Comparison of ENCODE assay signal across 35 mouse cellular contexts in the genomic region with DNA sequence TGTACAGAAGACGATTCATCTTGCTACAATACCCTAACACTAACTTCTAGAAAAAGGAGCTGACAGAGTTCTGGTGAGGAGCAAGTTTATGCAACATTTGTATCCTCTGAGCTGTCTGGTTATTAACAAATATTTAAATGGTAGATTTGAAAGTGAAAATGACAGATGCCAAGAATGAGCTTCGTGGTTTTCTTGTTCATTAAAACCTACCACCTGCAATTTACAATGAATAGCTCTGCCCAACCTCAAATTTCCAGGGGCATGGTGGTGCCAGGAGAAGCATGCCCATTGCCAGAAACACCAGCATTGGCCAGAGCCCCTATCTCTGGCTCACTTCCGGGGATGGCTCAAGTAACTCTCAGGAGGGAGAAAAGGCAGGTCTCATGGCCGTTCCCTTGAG. TPM values are rescaled to one million over a fixed set of nuclear protein-coding genes. Genes with fewer than 3 reads are reported as not detected.
"Had no signal": no experiment of that assay in that cellular context is flagged by ENCODE, and none has a peak within 500 bp of the region (broad histone marks: within the 10 kb centered on the region; RNA-seq: fewer than 3 reads in every experiment).

No protein-coding gene starts in this region.

- H3K9ac ChIP-seq: heart, embryonic 12.5 days; heart, embryonic 13.5 days; heart, embryonic 15.5 days; hindbrain, embryonic 12.5 days; hindbrain, embryonic 14.5 days; hindbrain, embryonic 15.5 days; intestine, embryonic 15.5 days; kidney, embryonic 15.5 days had no signal

- H3K4me1 ChIP-seq: heart, embryonic 10.5 days; heart, embryonic 12.5 days; heart, embryonic 13.5 days; heart, embryonic 15.5 days; hindbrain, embryonic 10.5 days; hindbrain, embryonic 12.5 days; hindbrain, embryonic 15.5 days; intestine, embryonic 15.5 days; kidney, embryonic 15.5 days had no signal

- H3K4me3 ChIP-seq: heart, embryonic 10.5 days; heart, embryonic 12.5 days; heart, embryonic 13.5 days; heart, embryonic 15.5 days; hindbrain, embryonic 10.5 days; hindbrain, embryonic 12.5 days; hindbrain, embryonic 15.5 days; intestine, embryonic 15.5 days; kidney, embryonic 15.5 days; left cerebral cortex, adult 2 months had no signal

- H3K27me3 ChIP-seq: heart, embryonic 13.5 days; heart, embryonic 15.5 days; hindbrain, embryonic 12.5 days; hindbrain, embryonic 15.5 days; intestine, embryonic 15.5 days had no signal

- H3K27ac ChIP-seq: heart, embryonic 10.5 days; heart, embryonic 13.5 days; heart, embryonic 15.5 days; hindbrain, embryonic 10.5 days; hindbrain, embryonic 12.5 days; hindbrain, embryonic 14.5 days; hindbrain, embryonic 15.5 days; hindbrain, postnatal 0 days; intestine, embryonic 15.5 days; kidney, embryonic 15.5 days; kidney, postnatal 0 days; left cerebral cortex, adult 2 months had no signal

- ATAC-seq: hindbrain, embryonic 16.5 days; hindbrain, postnatal 0 days; inflammation-experienced regulatory T-cells, adult 6 months; intestine, embryonic 15.5 days; intestine, embryonic 16.5 days; intestine, postnatal 0 days had no signal

- H3K9me3 ChIP-seq: heart, embryonic 10.5 days; heart, embryonic 12.5 days; heart, embryonic 15.5 days; hindbrain, embryonic 10.5 days; hindbrain, embryonic 12.5 days; hindbrain, embryonic 15.5 days; intestine, embryonic 15.5 days; kidney, embryonic 15.5 days had no signal

- H3K36me3 ChIP-seq: heart, embryonic 10.5 days; heart, embryonic 12.5 days; heart, embryonic 13.5 days; heart, embryonic 15.5 days; hindbrain, embryonic 10.5 days; hindbrain, embryonic 12.5 days; intestine, embryonic 15.5 days; kidney, embryonic 15.5 days had no signal

- H3K4me2 ChIP-seq: heart, embryonic 11.5 days; heart, embryonic 12.5 days; heart, embryonic 13.5 days; heart, embryonic 15.5 days; hindbrain, embryonic 12.5 days; hindbrain, embryonic 14.5 days; hindbrain, embryonic 15.5 days; intestine, embryonic 15.5 days; kidney, embryonic 15.5 days had no signal

- DNase-seq: heart, postnatal 14 days; heart, postnatal 36 days; heart, postnatal 4 days; kidney, adult 11 months; kidney, adult 18-20 months; kidney, adult 2 months; kidney, adult 8-10 months; kidney, adult 9 months; kidney, postnatal 14 days; kidney, postnatal 25 days; kidney, postnatal 36 days; kidney, postnatal 4 days had no signal

RNA-seq across cellular contexts. Expression of a gene that starts 23.1 kb away (rescaled TPM):
- total RNA-seq: heart, adult 8-10 months; heart, postnatal 10 days; heart, postnatal 14 days; heart, postnatal 25 days; heart, postnatal 36 days; heart, postnatal 4 days; hematopoietic stem cell, adult 5-6 weeks had no signal
- polyA plus RNA-seq: heart, embryonic 12.5 days; heart, postnatal 0 days; inflammation-experienced regulatory T-cells, adult 6 months had no signal

RNA-seq across cellular contexts. Expression of a gene that starts 47.4 kb away (rescaled TPM):
- total RNA-seq: heart, postnatal 25 days; heart, postnatal 36 days; hematopoietic stem cell, adult 5-6 weeks had no signal
